Mouse (Mus musculus) fibroblast of lung, adult 2 months (primary cell): Measurements from ENCODE around the gene A330070K13Rik.

Experiments used
- DNase-seq: peaks from one replicate; pipeline ENCODE4 v3.0.0-alpha.2; 2011; ENCODE audit warnings: low read depth

Gene A330070K13Rik

DNA sequence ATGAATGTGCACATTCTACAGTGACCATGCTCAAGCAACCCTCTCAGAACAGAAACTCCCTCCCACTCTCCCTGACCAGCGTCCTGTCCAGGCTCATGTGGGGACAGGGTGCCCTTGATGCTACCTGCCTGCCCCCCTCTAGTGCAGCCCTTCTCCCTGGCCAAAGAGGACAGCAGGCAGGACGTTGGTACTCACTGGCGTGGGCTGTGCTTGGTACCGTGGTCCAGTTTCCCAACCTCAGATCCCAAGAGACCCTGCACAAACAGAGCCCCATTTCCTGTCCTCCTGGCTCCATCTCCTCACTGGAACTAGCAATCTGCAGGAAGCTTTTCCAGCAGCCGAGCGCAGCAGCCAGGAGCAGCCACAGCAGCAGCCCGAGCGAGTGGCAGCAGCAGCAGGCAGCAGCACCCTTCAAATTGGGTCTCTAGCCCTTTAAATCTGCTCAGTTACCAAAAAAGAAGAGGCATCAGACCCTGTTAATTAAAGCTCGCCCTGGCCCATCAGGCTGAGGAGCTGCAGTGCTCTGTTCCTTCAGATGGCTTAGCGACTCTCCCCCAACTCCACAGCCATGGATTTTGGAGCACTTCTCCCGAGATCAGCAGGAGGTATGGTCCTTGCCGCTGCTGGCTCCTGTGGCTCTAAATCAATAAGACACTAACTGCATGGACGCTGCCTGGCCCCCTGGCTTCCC is at the start of gene A330070K13Rik:
A330070K13Rik (minus strand) TSS at position 410 of the 691 bp plus-strand sequence.
- DNase-seq = no peak

- no peak for DNase-seq
Measured at GRCm38 (mm10) chr5:130411516-130411915, 27.1 kb upstream of the A330070K13Rik start.

- DNase-seq = no peak
Measured at GRCm38 (mm10) chr5:130409706-130410105, 25.3 kb upstream of the A330070K13Rik start.

DNA sequence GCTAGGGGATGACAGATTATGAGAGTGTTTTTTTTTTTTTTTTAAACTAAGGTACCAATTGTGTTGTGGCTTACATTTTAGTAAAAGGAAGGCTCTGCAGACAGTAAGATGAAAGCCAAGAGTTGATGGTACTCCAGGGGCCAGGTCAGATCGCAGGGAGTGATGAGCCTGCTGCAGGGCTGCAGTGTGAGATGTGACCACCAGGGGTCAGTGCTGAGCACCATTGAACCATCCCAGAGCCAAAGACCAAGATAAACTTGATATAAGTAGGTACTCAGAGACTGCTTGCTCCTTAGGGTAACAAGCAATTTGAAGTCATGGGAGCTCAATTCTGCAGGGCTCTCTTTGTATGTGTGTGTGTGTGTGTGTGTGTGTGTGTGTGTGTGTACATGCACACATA is 20.8 kb upstream of the A330070K13Rik start:
- DNase-seq = peak; percentile 2

DNA sequence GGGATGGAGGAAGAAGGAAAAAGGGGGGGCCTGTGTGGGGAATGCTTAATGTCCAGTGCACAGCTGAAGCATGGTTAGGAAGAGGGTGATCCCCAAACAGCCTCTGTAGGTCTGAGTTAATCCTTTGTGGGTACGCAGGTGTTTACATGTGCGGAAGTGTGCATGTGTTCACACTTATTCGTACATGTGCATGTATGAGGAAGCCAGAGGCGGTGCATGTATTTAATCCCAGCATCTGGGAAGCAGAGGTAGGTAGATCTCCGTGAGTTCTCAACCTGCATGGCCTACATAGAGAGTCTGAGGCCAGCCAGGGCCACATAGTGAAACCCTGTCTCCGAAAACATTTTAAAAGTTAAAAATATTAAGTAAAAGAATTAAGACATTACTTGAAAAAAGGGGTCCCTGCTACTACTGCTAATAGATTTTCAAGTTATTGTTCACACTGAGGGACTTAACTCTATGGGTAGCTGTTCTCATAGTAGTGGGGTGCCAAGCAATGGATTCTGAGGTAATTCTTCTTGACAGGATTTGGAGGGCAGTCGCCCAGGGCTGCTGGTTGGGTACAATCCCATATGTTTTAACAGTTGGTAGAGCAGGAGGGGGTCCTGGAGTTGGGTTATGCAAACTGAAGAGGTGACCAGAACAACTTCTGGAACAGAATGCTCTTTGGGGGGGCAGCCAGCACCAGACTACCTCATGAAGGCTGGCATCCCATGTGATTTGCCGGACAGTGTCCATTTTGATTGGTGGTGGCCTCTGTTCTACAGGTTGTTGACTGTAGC is 15.9 kb upstream of the A330070K13Rik start:
- no peak for DNase-seq

GRCm38 (mm10) chr5:130395142-130395541 is 10.7 kb upstream of the A330070K13Rik start:
- DNase-seq = no peak

- no peak for DNase-seq
Measured at GRCm38 (mm10) chr5:130394386-130394785, 10.0 kb upstream of the A330070K13Rik start.

DNA sequence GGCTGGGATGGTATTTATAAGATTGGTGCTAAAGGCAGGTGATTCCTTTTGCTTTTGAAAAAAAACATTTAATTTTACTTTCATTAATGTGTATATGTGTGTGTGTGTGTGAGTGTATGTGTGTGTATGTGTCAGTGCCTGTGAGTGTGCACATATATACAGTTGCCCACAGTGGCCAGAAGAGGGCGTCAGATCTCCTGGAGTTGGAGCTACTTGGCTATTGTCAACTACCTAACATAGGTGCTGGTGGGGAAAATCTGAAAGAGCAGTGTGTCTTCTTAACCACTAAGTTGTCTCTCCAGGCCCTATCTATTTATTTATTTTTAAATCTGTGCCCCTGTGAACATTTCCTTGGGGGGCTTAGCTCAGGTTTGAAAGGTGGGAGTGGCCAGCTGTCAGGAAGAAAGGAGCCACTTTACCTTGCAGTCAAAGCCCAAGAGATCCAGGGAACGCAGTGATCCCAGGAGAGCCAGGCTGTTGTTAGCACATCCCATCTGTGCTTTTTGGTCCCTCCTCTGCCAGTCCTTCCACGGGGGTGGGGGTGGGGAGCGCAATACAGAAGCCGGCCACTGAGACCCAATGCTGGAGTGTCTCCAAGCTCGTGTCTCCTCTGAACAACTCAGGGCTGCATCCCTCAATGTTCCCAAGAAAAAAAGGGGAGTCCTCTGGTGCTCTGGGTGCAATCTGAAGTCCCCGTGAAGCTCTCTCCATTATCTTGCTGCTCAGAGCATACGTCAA is 9.4 kb upstream of the A330070K13Rik start:
- no peak for DNase-seq

DNA sequence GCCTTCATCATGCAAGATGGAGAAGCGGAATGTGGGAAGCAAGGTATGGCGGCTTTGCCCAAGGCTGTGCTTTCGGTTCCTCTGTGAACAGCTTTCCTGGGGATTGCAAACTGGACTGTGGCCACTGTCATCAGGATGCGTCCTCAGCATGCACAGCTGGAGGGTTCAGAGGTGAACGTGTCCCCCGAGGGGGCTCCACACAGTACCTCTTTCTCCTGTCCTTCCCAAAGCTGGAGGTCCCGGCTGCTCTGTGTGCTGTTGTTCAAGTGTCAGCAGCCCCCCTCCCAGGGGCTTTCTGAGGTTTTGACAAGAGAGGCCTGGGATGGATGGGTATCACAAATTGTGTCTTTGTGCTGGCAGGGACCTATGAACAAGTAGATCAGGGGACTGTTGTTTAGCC is 2.0 kb upstream of the A330070K13Rik start:
- no peak for DNase-seq

DNA sequence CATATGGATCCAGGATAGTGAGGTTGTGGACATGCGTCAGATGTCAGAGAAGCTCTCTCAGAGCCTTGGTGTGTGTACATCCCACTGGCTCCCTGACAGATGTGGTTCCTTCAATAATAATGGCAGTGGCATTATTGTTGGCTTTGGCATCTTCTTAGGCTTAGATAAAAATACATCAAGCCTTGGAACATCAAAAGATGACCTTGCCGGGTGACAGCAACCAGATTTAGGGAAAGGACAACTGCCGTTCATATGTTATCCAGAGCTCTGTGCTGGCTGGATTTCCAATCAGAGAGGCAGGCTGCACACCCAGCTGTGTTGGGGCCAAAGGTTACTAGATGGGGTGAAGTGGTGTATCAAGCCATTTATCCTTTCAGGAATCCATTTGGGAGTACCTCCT is 9.0 kb downstream of the A330070K13Rik start:
- DNase-seq = no peak

- DNase-seq = no peak
Measured at GRCm38 (mm10) chr5:130369237-130369636, 15.2 kb downstream of the A330070K13Rik start, which contains the start of gene Caln1. Gene Caln1, plus strand, starts transcription at chr5:130369455.

GRCm38 (mm10) chr5:130368236-130368635 is 16.2 kb downstream of the A330070K13Rik start:
- no peak for DNase-seq

GRCm38 (mm10) chr5:130363773-130364172 is 20.7 kb downstream of the A330070K13Rik start:
- no peak for DNase-seq

- DNase-seq = no peak
Measured at GRCm38 (mm10) chr5:130363111-130363510, 21.3 kb downstream of the A330070K13Rik start.

DNA sequence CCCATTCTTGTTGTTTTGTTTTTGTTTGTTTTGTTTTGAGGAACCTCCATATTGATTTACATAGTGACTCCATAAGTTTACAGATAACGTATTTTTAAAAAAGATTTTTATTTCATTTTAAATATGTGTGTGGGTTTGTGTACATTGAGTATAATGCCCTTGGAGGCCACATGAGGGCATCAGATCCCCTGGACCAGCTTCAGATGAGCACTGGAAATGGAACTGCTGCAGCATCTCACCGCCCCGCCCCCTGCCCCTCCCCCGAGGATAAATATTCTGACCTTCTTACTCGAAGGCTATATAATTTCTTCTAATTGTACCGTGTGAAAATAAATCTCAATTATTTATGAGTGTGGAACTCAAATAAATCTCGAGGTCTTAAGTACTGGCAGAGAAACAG is 29.2 kb downstream of the A330070K13Rik start:
- DNase-seq = no peak

DNA sequence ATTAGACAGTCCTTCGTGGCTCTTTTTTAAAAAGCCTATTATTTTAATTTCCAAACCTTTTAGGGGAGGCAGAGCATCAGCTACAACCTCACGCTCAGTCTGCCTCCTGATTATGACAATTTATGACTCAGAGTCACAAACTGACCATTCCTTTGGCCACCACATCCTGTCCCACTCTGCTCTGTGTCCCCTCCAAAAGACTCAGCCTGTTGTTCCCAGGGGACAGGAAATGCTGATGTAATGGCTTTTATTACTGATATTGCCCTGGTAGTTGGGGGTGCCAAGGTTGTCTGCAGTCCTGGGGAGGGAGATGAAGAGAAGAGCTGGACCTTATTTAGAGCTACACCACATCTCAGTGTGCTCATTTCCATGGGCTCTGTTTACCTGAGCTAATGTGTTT is 38.6 kb downstream of the A330070K13Rik start:
- no peak for DNase-seq

DNA sequence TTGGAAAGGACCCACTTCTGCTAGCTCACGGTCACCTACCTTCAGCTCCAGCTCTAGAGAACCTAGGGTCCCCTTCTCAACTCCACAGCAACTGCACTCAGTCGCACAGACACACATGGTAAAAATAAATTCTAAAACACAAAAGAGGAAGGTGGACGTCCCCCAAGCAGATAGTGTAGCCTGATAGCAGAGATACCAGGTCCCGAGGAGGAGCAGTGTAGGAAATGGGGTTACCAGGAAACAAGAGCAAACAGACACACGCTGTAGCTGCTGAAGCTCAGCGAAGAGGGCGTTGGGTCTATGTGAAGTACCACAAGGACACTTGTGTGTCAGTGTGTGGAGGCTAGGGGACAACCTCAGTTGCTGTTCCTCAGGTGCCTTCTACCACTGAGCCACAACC is 39.4 kb downstream of the A330070K13Rik start:
- no peak for DNase-seq

DNA sequence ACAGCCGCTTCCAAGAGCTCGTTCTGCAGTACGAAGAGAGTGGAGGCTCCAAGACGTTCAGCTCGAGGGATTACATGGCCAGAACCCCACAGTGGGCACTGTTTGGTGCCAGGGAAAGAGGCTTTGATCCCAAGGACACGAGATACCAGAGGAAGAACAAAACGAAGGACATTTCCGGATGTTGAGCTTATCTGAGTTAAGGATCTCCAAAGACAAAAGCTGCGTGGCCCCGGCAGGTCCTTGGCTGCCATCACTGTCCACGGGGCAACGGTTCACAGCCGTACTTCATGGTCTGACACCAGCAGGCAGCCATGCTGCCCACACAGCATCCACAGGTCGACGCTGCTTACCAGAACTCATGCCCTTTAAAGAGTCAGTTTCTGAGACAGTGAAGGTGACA is 43.8 kb downstream of the A330070K13Rik start:
- no peak for DNase-seq

GRCm38 (mm10) chr5:130335462-130335861 is 49.0 kb downstream of the A330070K13Rik start:
- no peak for DNase-seq

GRCm38 (mm10) chr5:130333971-130334370 is 50.5 kb downstream of the A330070K13Rik start:
- DNase-seq = no peak

DNA sequence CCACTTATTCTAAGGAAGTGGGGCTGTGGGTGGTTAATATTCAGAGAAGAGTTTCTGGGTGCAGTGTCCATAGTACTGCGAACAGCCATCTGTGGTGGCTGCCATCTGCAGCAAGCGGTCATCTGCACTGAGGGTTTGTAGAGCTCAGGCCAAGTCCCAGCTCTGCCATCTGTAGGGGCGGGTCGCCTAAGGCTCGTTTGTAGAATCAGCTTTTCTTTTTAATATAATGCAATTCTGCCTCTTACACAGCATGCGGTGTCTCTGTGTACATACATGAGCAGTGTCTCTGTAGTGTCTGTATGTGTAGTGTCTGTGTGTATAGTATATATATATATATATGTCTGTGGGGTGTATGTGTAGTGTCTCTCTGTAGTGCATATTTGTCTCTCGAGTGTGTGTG is 50.9 kb downstream of the A330070K13Rik start:
- no peak for DNase-seq

GRCm38 (mm10) chr5:130331206-130331605 is 53.2 kb downstream of the A330070K13Rik start:
- DNase-seq = no peak

DNA sequence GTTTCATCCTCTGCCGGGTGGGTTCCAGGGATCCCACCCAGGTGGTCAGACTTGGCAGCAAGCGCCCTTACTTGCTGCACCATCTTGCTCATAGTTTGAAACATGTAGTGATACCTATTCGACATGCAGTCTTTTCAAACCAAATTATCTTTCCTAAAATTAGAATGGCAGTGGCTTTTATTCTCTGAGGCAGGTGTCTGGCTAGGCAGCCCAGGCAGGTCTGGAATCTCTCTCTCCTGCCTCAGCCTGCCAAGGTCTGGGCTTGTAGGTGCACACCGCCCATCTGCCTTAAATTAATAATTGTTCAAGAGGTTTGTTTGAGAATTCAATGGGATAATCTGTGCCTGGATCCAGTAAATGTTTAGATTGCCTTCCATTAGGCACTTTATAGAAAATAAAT is 53.6 kb downstream of the A330070K13Rik start:
- no peak for DNase-seq
